Mouse (Mus musculus) kidney, postnatal 0 days (tissue): ENCODE results near the gene Ppp1r32. TPM values are rescaled to one million over a fixed set of nuclear protein-coding genes. Genes with fewer than 3 reads are reported as not detected.

ENCODE experiments used
- ATAC-seq: fragments of 200-750 bp; cut with Nextera tagmentation; replicated peaks from 2 replicates; pipeline ENCODE4 v1.8.0; 2017; ENCODE audit warnings: low read depth, moderate number of reproducible peaks, moderate TSS enrichment, moderate library complexity; ENCODE audit not compliant: low FRiP score
- DNase-seq: peaks from one replicate; pipeline ENCODE4 v3.0.0-alpha.2; 2016; ENCODE audit warnings: low spot score
- H3K27ac ChIP-seq: fragments of 300-500 bp; sonication (generic); 2 replicates; pipeline ENCODE4 v1.5.1; 2014; ENCODE audit warnings: mild to moderate bottlenecking
- H3K27me3 ChIP-seq: fragments of 300-500 bp; sonication (generic); 2 replicates; pipeline ENCODE4 v1.6.1; 2014; ENCODE audit warnings: low read length, mixed read lengths; ENCODE audit not compliant: insufficient read depth
- H3K36me3 ChIP-seq: fragments of 300-500 bp; sonication (generic); 2 replicates; pipeline ENCODE4 v1.6.1; 2014; ENCODE audit warnings: low read length, mixed read lengths; ENCODE audit not compliant: insufficient read depth
- H3K4me1 ChIP-seq: fragments of 300-500 bp; sonication (generic); replicated peaks from 2 replicates; pipeline ENCODE4 v1.6.1; 2014; ENCODE audit warnings: antibody characterized with exemption, low read length, mixed read lengths; ENCODE audit not compliant: insufficient read depth
- H3K4me2 ChIP-seq: fragments of 300-500 bp; sonication (generic); 2 replicates; pipeline ENCODE4 v1.6.1; 2014; ENCODE audit warnings: mild to moderate bottlenecking, low read length, moderate library complexity, mixed read lengths
- H3K4me3 ChIP-seq: fragments of 300-500 bp; sonication (generic); replicated peaks from 2 replicates; pipeline ENCODE4 v1.5.1; 2014; ENCODE audit warnings: low read depth, low read length
- H3K9ac ChIP-seq: fragments of 300-500 bp; sonication (generic); 2 replicates; pipeline ENCODE4 v1.6.1; 2014; ENCODE audit warnings: low read depth, low read length
- H3K9me3 ChIP-seq: fragments of 300-500 bp; sonication (generic); replicated peaks from 2 replicates; pipeline ENCODE4 v1.6.1; 2016; ENCODE audit warnings: low read length, inconsistent platforms, mixed read lengths
- CTCF ChIP-seq: IDR thresholded peaks from 2 replicates; pipeline ENCODE4 v1.5.1; 2016; ENCODE audit warnings: antibody characterized with exemption, low read depth, mild to moderate bottlenecking, moderate library complexity
- WGBS: fragments of 180-500 bp; shearing (Covaris S2); extraction: QIAGEN DNeasy Blood & Tissue Kit; methylation state at CpG from one replicate; pipeline ENCODE4 v1.1.7; 2014; 5-methylcytosine and 5-hydroxymethylcytosine counted together
- polyA plus RNA-seq: library from polyadenylated mRNA; unstranded; fragments of >200 nt; fragmentation: Nextera tagmentation; extraction: Ambion mirVana; gene quantifications from 2 replicates; pipeline ENCODE4 v1.2.1, GENCODE M21; 2015

The Ppp1r32 gene
- polyA plus RNA-seq, 1 experiment from 2014 or later = not detected

DNA sequence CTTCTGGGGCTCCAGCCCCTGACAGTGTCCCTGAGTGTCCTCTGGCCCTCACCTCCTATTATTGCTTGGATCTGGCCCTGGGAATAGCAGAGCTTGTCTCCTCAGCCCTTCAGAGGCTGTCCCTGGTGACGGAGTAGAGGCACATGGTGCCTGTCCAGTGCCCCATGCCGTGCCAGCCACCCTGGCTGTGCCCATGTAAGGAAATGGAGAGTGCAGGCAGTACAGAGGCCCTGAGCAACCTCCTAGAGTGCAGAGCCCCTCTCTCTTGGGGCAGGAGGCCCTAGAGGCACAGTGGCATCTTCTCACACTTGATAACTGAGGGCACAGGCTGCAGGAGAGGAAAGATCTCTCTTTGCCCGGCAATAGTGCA is 27.3 kb downstream of the Ppp1r32 start:
- DNase-seq = no peak
- peaks cover 20% of the 10 kb centered on the region for H3K27me3 ChIP-seq
- H3K27ac ChIP-seq = no peak overlapping the region
- no peak overlapping the region for H3K4me3 ChIP-seq
- no peak overlapping the region for H3K9ac ChIP-seq
- 72% methylated on average over 3 of the region's 3 CpGs for WGBS
- no peaks in the 10 kb centered on the region for H3K36me3 ChIP-seq
- H3K4me2 ChIP-seq = no peak overlapping the region
- no peak for ATAC-seq
- no peak for TF ChIP-seq CTCF
- H3K9me3 ChIP-seq = no peaks in the 10 kb centered on the region
- peaks cover 4% of the 10 kb centered on the region; the same call in 1 of the 2 replicates for H3K4me1 ChIP-seq

DNA sequence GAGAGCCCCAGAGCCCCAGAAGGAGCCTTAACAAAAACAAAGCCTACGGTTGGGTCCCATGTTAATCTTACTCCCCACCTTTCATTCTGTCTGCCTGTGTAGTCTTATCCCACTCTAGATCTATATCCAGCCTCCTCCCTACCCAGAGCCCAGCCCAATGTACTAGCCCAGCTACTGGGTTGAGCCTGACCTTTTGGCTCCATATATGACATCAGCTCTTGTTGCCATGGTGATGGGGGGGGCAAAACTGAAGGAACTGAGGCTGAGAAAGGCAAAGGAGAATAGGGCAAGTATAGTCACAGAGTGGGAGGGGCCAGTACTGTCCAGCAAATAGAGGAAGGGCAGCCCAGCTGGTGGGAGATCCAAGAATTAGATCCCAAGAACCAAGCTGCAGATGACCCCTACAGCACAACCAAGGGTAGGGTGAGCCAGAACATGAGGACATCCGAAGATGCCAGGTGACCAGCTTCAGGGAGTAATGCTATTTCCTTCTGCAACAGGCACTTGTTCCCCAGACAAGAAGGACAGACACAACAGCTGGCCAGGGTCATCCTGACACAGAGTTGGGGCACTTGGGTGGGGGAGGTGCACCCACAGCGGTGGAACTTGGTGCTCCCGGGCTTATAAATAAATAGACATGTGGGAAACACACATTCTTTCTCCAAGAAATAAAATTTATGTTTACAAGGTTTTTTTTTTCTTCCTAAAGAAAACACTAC is 27.9 kb downstream of the Ppp1r32 start:
- Histone ChIP-seq H3K4me1 (peaks cover 4% of the 10 kb centered on the region; the same call in 1 of the 2 replicates), H3K9me3 (no peaks in the 10 kb centered on the region), H3K27me3 (peaks cover 20% of the 10 kb centered on the region), H3K36me3 (no peaks in the 10 kb centered on the region), H3K4me3 (no peak overlapping the region), H3K9ac (no peak overlapping the region), H3K4me2 (no peak overlapping the region), H3K27ac (no peak overlapping the region)
- WGBS = 37% methylated on average over 4 of the region's 4 CpGs
- TF ChIP-seq CTCF = no peak
- ATAC-seq = no peak
- DNase-seq = no peak

DNA sequence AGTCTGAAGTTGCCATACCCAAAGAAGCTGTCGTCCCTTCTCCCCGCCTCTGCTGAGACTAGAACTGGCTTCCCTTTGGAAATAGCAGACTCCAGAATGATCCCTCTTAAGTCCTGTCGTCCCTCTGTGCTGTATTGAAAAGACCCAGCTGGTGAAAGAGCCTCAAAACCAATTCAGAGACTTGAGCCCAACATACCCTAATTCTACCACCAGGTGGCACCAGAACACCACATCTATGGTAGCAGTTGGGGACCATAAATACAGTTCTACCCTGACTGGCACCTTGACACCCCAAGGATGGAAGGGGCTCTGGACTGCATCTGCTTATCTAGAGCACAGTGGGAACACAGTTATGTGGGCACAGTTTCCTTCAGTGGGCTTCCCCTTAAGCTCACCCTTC is 33.0 kb downstream of the Ppp1r32 start:
- Histone ChIP-seq H3K9ac (no peak overlapping the region), H3K36me3 (no peaks in the 10 kb centered on the region), H3K27me3 (no peaks in the 10 kb centered on the region), H3K27ac (no peak overlapping the region), H3K4me2 (no peak overlapping the region), H3K9me3 (no peaks in the 10 kb centered on the region), H3K4me1 (no peaks in the 10 kb centered on the region), H3K4me3 (no peak overlapping the region)
- DNase-seq (peak; percentile 93), ATAC-seq (no peak)
- WGBS = 1% methylated on average over 3 of the region's 3 CpGs
- TF ChIP-seq CTCF = peak; percentile 98

DNA sequence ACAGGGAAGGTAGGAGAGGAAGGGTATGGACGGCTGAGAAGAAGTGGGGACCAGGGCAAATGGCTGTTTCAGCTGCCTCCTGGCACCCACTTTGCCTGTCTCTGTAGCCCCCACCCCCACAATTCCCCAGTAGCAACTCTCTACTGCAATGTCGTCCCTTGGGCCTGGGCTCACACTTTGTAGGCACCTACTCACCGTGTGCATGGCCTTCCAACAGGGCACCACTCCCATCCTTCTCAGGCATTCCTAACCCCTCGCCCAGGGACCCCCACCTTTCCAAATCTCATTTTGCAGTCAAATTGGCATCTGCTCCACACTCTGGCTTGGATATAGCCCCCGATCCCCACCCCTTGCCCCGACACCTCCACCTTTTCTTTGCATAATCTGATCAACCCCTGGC is 33.5 kb downstream of the Ppp1r32 start:
- Histone ChIP-seq H3K9me3 (no peaks in the 10 kb centered on the region), H3K36me3 (no peaks in the 10 kb centered on the region), H3K9ac (no peak overlapping the region), H3K27me3 (no peaks in the 10 kb centered on the region), H3K4me2 (no peak overlapping the region), H3K4me3 (no peak overlapping the region), H3K27ac (no peak overlapping the region), H3K4me1 (no peaks in the 10 kb centered on the region)
- no peak for ATAC-seq
- DNase-seq = no peak
- WGBS = 66% methylated on average over 6 of the region's 6 CpGs
- TF ChIP-seq CTCF = no peak

DNA sequence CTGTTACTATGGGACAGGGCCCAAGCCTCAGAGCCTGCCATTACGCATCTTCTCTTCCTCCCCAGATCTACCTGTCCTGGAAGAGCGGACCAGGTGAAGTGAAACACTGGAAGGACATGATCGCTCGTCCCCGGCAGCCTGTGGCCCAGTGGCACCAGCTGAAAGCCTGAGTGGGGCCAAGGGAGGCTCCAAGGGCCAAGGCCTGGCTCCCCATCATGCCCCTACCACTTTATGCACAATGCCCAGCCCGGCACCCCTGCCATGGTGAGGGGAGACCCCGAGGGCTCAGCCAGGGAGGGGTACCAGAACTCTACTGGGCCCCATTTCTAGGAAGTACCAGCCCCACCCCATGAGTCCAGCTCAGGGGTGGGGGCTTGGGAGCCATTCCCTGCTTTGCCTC is 34.5 kb downstream of the Ppp1r32 start:
- WGBS = 87% methylated on average over 7 of the region's 7 CpGs
- Histone ChIP-seq H3K27me3 (no peaks in the 10 kb centered on the region), H3K9me3 (no peaks in the 10 kb centered on the region), H3K4me3 (no peak overlapping the region), H3K4me2 (no peak overlapping the region), H3K27ac (no peak overlapping the region), H3K9ac (no peak overlapping the region), H3K36me3 (no peaks in the 10 kb centered on the region), H3K4me1 (no peaks in the 10 kb centered on the region)
- no peak for ATAC-seq
- DNase-seq = no peak
- no peak for TF ChIP-seq CTCF

DNA sequence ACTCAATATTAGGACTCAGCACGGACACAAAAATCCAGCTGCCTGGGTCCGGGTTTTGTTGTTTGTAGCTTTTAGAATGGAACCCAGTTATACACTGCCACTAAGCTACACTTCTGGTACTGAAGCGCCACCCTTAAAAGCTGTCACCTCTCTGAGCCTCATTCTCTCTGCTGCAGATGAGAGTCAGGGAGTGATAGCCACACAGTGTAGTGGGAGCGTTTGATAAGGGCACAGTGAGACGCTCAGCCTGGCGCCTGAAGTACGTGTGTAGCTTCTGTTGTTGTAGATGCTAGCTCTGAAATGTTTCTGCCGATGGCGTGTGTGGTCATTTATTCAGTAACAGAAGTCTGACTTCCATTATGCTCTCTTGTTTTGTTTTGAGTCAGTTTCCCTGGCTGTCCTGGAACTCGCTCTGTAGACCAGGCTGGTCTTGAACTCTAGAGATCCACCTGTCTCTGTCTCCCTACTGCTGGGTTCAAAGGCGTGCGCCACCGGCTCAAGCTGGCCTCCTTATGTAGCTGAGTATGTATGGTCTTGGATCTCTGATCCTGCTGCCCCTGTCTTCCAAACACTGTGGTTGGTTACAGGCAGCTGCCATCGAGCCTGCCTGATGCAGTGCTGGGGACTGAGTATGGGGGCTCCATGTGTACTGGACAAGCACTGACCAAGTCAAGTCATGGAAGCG is 37.9 kb downstream of the Ppp1r32 start:
- no peak for TF ChIP-seq CTCF
- ATAC-seq = no peak
- no peak for DNase-seq
- Histone ChIP-seq H3K4me2 (no peak overlapping the region), H3K27me3 (no peaks in the 10 kb centered on the region), H3K27ac (no peak overlapping the region), H3K9ac (no peak overlapping the region), H3K4me1 (no peaks in the 10 kb centered on the region), H3K36me3 (no peaks in the 10 kb centered on the region), H3K4me3 (no peak overlapping the region), H3K9me3 (no peaks in the 10 kb centered on the region)
- 93% methylated on average over 15 of the region's 15 CpGs for WGBS
